Mouse (Mus musculus) liver, postnatal 0 days (tissue): ENCODE data around the gene Chrm1. TPM values are rescaled to one million over a fixed set of nuclear protein-coding genes. Genes with fewer than 3 reads are reported as not detected.
A peak's percentile ranks its signal among the peaks of the same experiment; 100 is the strongest.
"Not testable (repeated sequence)": the region's sequence is repeated elsewhere in the genome, so short reads cannot be mapped to it uniquely, and the experiment has no call there.

Source experiments
- ATAC-seq: fragments of 200-750 bp; cut with Nextera tagmentation; 2 replicates; pipeline ENCODE4 v1.8.0; 2017; ENCODE audit warnings: mild to moderate bottlenecking, moderate library complexity
- DNase-seq: peaks from one replicate; pipeline ENCODE4 v3.0.0-alpha.2; 2016
- H3K27ac ChIP-seq: fragments of 300-500 bp; sonication (generic); 2 replicates; pipeline ENCODE4 v1.5.1; 2014; ENCODE audit warnings: antibody characterized with exemption, moderate library complexity, mild to moderate bottlenecking, low read depth
- H3K27me3 ChIP-seq: fragments of 300-500 bp; sonication (generic); 2 replicates; pipeline ENCODE4 v1.6.1; 2014; ENCODE audit warnings: low read length, control low read depth, mixed read lengths; ENCODE audit not compliant: insufficient read depth
- H3K36me3 ChIP-seq: fragments of 300-500 bp; sonication (generic); replicated peaks from 2 replicates; pipeline ENCODE4 v1.6.1; 2014; ENCODE audit warnings: mild to moderate bottlenecking, control low read depth, low read length, moderate library complexity, mixed read lengths; ENCODE audit not compliant: insufficient read depth
- H3K4me1 ChIP-seq: fragments of 300-500 bp; sonication (generic); 2 replicates; pipeline ENCODE4 v1.6.1; 2014; ENCODE audit warnings: antibody characterized with exemption, mild to moderate bottlenecking, control low read depth; ENCODE audit not compliant: insufficient read depth
- H3K4me2 ChIP-seq: fragments of 300-500 bp; sonication (generic); 2 replicates; pipeline ENCODE4 v1.6.1; 2014; ENCODE audit warnings: low read depth, mild to moderate bottlenecking, low read length, moderate library complexity, mixed read lengths
- H3K4me3 ChIP-seq: fragments of 300-500 bp; sonication (generic); 2 replicates; pipeline ENCODE4 v1.5.1; 2014; ENCODE audit warnings: low read depth, low read length
- H3K9ac ChIP-seq: fragments of 300-500 bp; sonication (generic); replicated peaks from 2 replicates; pipeline ENCODE4 v1.6.1; 2014; ENCODE audit warnings: mild to moderate bottlenecking, moderate library complexity
- H3K9me3 ChIP-seq: fragments of 300-500 bp; sonication (generic); 2 replicates; pipeline ENCODE4 v1.6.1; 2016; ENCODE audit warnings: mild to moderate bottlenecking, control low read depth, low read length, mixed read lengths
- CTCF ChIP-seq: sonication (generic); IDR thresholded peaks from 2 replicates; pipeline ENCODE4 v1.5.1; 2016; ENCODE audit warnings: antibody characterized with exemption, low read depth
- EP300 ChIP-seq: IDR thresholded peaks from 2 replicates; pipeline ENCODE4 v1.6.1; 2016; ENCODE audit warnings: antibody characterized with exemption, low read depth, mild to moderate bottlenecking
- WGBS: fragments of 180-500 bp; shearing (Covaris S2); extraction: QIAGEN DNeasy Blood & Tissue Kit; methylation state at CpG from one replicate; pipeline ENCODE4 v1.1.7; 2014; ENCODE audit not compliant: insufficient replicate concordance; 5-methylcytosine and 5-hydroxymethylcytosine counted together
- polyA plus RNA-seq: library from polyadenylated mRNA; unstranded; fragments of >200 nt; fragmentation: Nextera tagmentation; extraction: Ambion mirVana; gene quantifications from 2 replicates; pipeline ENCODE4 v1.2.1, GENCODE M21; 2015

The Chrm1 gene
- polyA plus RNA-seq, 1 experiment from 2014 or later: not detected

- peaks cover 27% of the 10 kb centered on the region for H3K36me3 ChIP-seq
- H3K9me3 ChIP-seq: no peaks in the 10 kb centered on the region
- H3K27ac ChIP-seq: peak overlapping the region; percentile 84
- 3% methylated on average over 2 of the region's 2 CpGs for WGBS
- no peak for ATAC-seq
- H3K4me3 ChIP-seq: peak overlapping the region; percentile 74
- peak overlapping the region; percentile 72 for H3K9ac ChIP-seq
- peak overlapping the region; percentile 75 for H3K4me2 ChIP-seq
- peaks cover 22% of the 10 kb centered on the region for H3K4me1 ChIP-seq
- DNase-seq: no peak
- H3K27me3 ChIP-seq: no peaks in the 10 kb centered on the region
- TF ChIP-seq EP300 (no peak), CTCF (no peak)
Measured at GRCm38 (mm10) chr19:8724392-8724791, 60.8 kb downstream of the Chrm1 start.

- peak overlapping the region; percentile 74 for H3K4me3 ChIP-seq
- no peak for TF ChIP-seq EP300
- TF ChIP-seq CTCF: no peak
- WGBS: 42% methylated on average over 4 of the region's 4 CpGs
Measured at GRCm38 (mm10) chr19:8725081-8725613, 61.6 kb downstream of the Chrm1 start.

GRCm38 (mm10) chr19:8726609-8727390 lies 63.2 kb downstream of the Chrm1 start:
- Histone ChIP-seq H3K36me3 (peaks cover 27% of the 10 kb centered on the region), H3K4me1 (peaks cover 17% of the 10 kb centered on the region), H3K4me2 (no peak overlapping the region), H3K9ac (no peak overlapping the region), H3K4me3 (no peak overlapping the region), H3K27me3 (no peaks in the 10 kb centered on the region), H3K9me3 (no peaks in the 10 kb centered on the region), H3K27ac (no peak overlapping the region; the same call in 1 of the 2 replicates)
- 37% methylated on average over 3 of the region's 3 CpGs for WGBS
- TF ChIP-seq EP300: no peak
- no peak for TF ChIP-seq CTCF
- no peak for DNase-seq
- no peak for ATAC-seq

More at GRCm38 (mm10) chr19:8725081-8725613, 61.6 kb downstream of the Chrm1 start:
- Histone ChIP-seq H3K4me2 (peak overlapping the region; percentile 75), H3K27ac (no peak overlapping the region), H3K27me3 (no peaks in the 10 kb centered on the region), H3K9me3 (no peaks in the 10 kb centered on the region), H3K36me3 (peaks cover 27% of the 10 kb centered on the region), H3K9ac (peak overlapping the region; percentile 72), H3K4me1 (peaks cover 22% of the 10 kb centered on the region)
- no peak for DNase-seq
- no peak for ATAC-seq

GRCm38 (mm10) chr19:8727495-8728114 lies 64.0 kb downstream of the Chrm1 start:
- WGBS: 18% methylated on average over 5 of the region's 5 CpGs
- Histone ChIP-seq H3K27ac (no peak overlapping the region; the same call in 1 of the 2 replicates), H3K27me3 (no peaks in the 10 kb centered on the region), H3K4me2 (no peak overlapping the region), H3K36me3 (peaks cover 27% of the 10 kb centered on the region), H3K9me3 (no peaks in the 10 kb centered on the region), H3K9ac (no peak overlapping the region), H3K4me1 (peaks cover 12% of the 10 kb centered on the region; the same call in 1 of the 2 replicates), H3K4me3 (no peak overlapping the region)
- no peak for ATAC-seq
- DNase-seq: no peak
- TF ChIP-seq EP300 (no peak), CTCF (no peak)

GRCm38 (mm10) chr19:8728335-8729099 lies 64.9 kb downstream of the Chrm1 start:
- WGBS: 45% methylated on average over 3 of the region's 3 CpGs
- not testable (repeated sequence) for ATAC-seq

More at GRCm38 (mm10) chr19:8728335-8729099, 64.9 kb downstream of the Chrm1 start:
- Histone ChIP-seq H3K4me1 (peaks cover 12% of the 10 kb centered on the region; the same call in 1 of the 2 replicates), H3K36me3 (peaks cover 27% of the 10 kb centered on the region)
- H3K27me3 ChIP-seq, DNase-seq, H3K9ac ChIP-seq, H3K9me3 ChIP-seq, H3K4me2 ChIP-seq, H3K27ac ChIP-seq, H3K4me3 ChIP-seq: not testable (repeated sequence)

Other genes starting within 250 kb of the Chrm1 start
- gene Slc22a8, start 72.5 kb upstream of the Chrm1 start, polyA plus RNA-seq: 0.27 TPM in 2 replicates
- gene Slc22a6, start 45.8 kb upstream of the Chrm1 start, polyA plus RNA-seq: not detected in 2 replicates
- 64.4 and 68.0 TPM in 2 replicates for gene Slc3a2, start 59.6 kb downstream of the Chrm1 start, polyA plus RNA-seq
- gene Wdr74, start 72.0 kb downstream of the Chrm1 start, polyA plus RNA-seq: 36.0 and 36.8 TPM in 2 replicates
- 0.31 and 0.43 TPM in 2 replicates for gene 1700092M07Rik, start 76.9 kb downstream of the Chrm1 start, polyA plus RNA-seq
- gene Stx5a, start 77.6 kb downstream of the Chrm1 start, polyA plus RNA-seq: 36.3 and 37.5 TPM in 2 replicates
- 47.9 and 49.9 TPM in 2 replicates for gene Nxf1, start 93.3 kb downstream of the Chrm1 start, polyA plus RNA-seq
- 56.0 and 59.1 TPM in 2 replicates for gene Tmem223, start 107.2 kb downstream of the Chrm1 start, polyA plus RNA-seq
- gene Tmem179b, start 110.7 kb downstream of the Chrm1 start, polyA plus RNA-seq: 76.3 and 80.3 TPM in 2 replicates
- gene Taf6l, start 122.6 kb downstream of the Chrm1 start, polyA plus RNA-seq: 6.6 and 7.9 TPM in 2 replicates
- gene Polr2g, start 134.8 kb downstream of the Chrm1 start, polyA plus RNA-seq: 61.7 and 63.3 TPM in 2 replicates
- gene Zbtb3, start 138.8 kb downstream of the Chrm1 start, polyA plus RNA-seq: 0.82 and 0.91 TPM in 2 replicates
- 9.8 and 12.5 TPM in 2 replicates for gene Ttc9c, start 155.5 kb downstream of the Chrm1 start, polyA plus RNA-seq
- 2.1 and 2.3 TPM in 2 replicates for gene Hnrnpul2, start 156.2 kb downstream of the Chrm1 start, polyA plus RNA-seq
- not detected in 2 replicates for gene AC129217.1, start 166.0 kb downstream of the Chrm1 start, polyA plus RNA-seq
- 30.5 and 32.7 TPM in 2 replicates for gene Bscl2, start 173.7 kb downstream of the Chrm1 start, polyA plus RNA-seq
- 0.08 and 0.23 TPM in 2 replicates for gene Gng3, start 175.4 kb downstream of the Chrm1 start, polyA plus RNA-seq
- gene Lrrn4cl, start 187.0 kb downstream of the Chrm1 start, polyA plus RNA-seq: 0.24 and 0.26 TPM in 2 replicates
- 147 TPM in 2 replicates for gene Ubxn1, start 207.7 kb downstream of the Chrm1 start, polyA plus RNA-seq
- 48.6 and 52.6 TPM in 2 replicates for gene Uqcc3, start 217.1 kb downstream of the Chrm1 start, polyA plus RNA-seq
- 27.5 and 31.3 TPM in 2 replicates for gene Lbhd1, start 219.9 kb downstream of the Chrm1 start, polyA plus RNA-seq
- not detected in 2 replicates for gene Gm49403, start 220.1 kb downstream of the Chrm1 start, polyA plus RNA-seq
- 30.5 and 32.5 TPM in 2 replicates for gene 1810009A15Rik, start 225.1 kb downstream of the Chrm1 start, polyA plus RNA-seq
- not detected in 2 replicates for gene Gm49416, start 225.1 kb downstream of the Chrm1 start, polyA plus RNA-seq
- gene Ints5, start 229.2 kb downstream of the Chrm1 start, polyA plus RNA-seq: 11.4 and 12.1 TPM in 2 replicates
- 29.4 and 32.4 TPM in 2 replicates for gene Ganab, start 234.3 kb downstream of the Chrm1 start, polyA plus RNA-seq